Mouse (Mus musculus) embryonic facial prominence, embryonic 13.5 days (tissue): ENCODE data around the gene Slc22a17. TPM values are rescaled to one million over a fixed set of nuclear protein-coding genes. Genes with fewer than 3 reads are reported as not detected.

Experiments
- ATAC-seq: fragments of 200-750 bp; cut with Nextera tagmentation; 2 replicates; pipeline ENCODE4 v1.8.0; 2017; ENCODE audit warnings: low read depth; ENCODE audit not compliant: insufficient number of reproducible peaks, insufficient read depth, low FRiP score, low TSS enrichment
- H3K27ac ChIP-seq: fragments of 300-500 bp; sonication (generic); 2 replicates; pipeline ENCODE4 v1.5.1; 2015; ENCODE audit warnings: moderate library complexity, mild to moderate bottlenecking, inconsistent platforms
- H3K27me3 ChIP-seq: fragments of 300-500 bp; sonication (generic); 2 replicates; pipeline ENCODE4 v1.6.1; 2015; ENCODE audit warnings: mild to moderate bottlenecking, inconsistent platforms
- H3K36me3 ChIP-seq: fragments of 300-500 bp; sonication (generic); 2 replicates; pipeline ENCODE4 v1.6.1; 2015; ENCODE audit warnings: mild to moderate bottlenecking, inconsistent platforms
- H3K4me1 ChIP-seq: fragments of 300-500 bp; sonication (generic); 2 replicates; pipeline ENCODE4 v1.6.1; 2015; ENCODE audit warnings: inconsistent platforms
- H3K4me2 ChIP-seq: fragments of 300-500 bp; sonication (generic); 2 replicates; pipeline ENCODE4 v1.6.1; 2015; ENCODE audit warnings: moderate library complexity, mild to moderate bottlenecking, inconsistent platforms
- H3K4me3 ChIP-seq: fragments of 300-500 bp; sonication (generic); 2 replicates; pipeline ENCODE4 v1.5.1; 2015; ENCODE audit warnings: mild to moderate bottlenecking, inconsistent platforms
- H3K9ac ChIP-seq: fragments of 300-500 bp; sonication (generic); 2 replicates; pipeline ENCODE4 v1.6.1; 2015; ENCODE audit warnings: mild to moderate bottlenecking, inconsistent platforms
- H3K9me3 ChIP-seq: fragments of 300-500 bp; sonication (generic); 2 replicates; pipeline ENCODE4 v1.6.1; 2016; ENCODE audit warnings: inconsistent platforms
- WGBS: fragments of 180-500 bp; shearing (Covaris S2); methylation state at CpG from one replicate; pipeline ENCODE4 v1.1.7; 2015; ENCODE audit warnings: mixed read lengths; 5-methylcytosine and 5-hydroxymethylcytosine counted together
- polyA plus RNA-seq: library from polyadenylated mRNA; unstranded; fragments of >200 nt; fragmentation: Nextera tagmentation; extraction: Ambion mirVana; gene quantifications from 2 replicates; pipeline ENCODE4 v1.2.1, GENCODE M21; 2015

The Slc22a17 gene
- polyA plus RNA-seq, 1 experiment from 2014 or later: 84.7 TPM

DNA sequence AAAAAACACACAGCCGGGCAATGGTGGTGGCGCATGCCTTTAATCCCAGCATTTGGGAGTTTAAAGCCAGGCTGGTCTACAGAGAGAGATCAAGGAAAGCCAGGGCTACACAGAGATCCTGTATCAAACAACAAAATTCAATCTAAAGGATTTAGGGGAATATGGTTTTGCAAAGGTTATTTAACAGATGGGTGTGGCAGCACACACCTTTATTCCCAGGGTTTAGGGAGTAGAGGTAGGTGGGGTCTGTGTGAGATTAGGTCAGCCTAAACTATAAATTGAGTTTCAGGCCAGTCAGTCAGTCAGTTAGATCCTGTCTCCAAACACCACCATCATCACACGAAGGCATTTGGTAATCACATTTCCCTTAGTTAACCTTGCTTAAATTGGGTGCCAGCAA lies 20.7 kb downstream of the Slc22a17 start, which contains the start of gene Pabpn1:
Gene Pabpn1, plus strand, starts transcription at position 301 of the 400 bp plus-strand sequence.
- H3K36me3 ChIP-seq: peaks cover 17% of the 10 kb centered on the region
- H3K4me2 ChIP-seq: peak within 1 kb of the TSS; percentile 58
- peak within 1 kb of the TSS; percentile 60; the same call in 1 of the 2 replicates for H3K9ac ChIP-seq
- peak within 1 kb of the TSS; percentile 89 for H3K4me3 ChIP-seq
- H3K27ac ChIP-seq: peak within 1 kb of the TSS; percentile 86
- peaks cover 10% of the 10 kb centered on the region; the same call in 1 of the 2 replicates for H3K4me1 ChIP-seq
- ATAC-seq: no peak
- WGBS: 90% methylated on average over 3 of the region's 3 CpGs
- H3K9me3 ChIP-seq: no peaks in the 10 kb centered on the region
- no peaks in the 10 kb centered on the region for H3K27me3 ChIP-seq

DNA sequence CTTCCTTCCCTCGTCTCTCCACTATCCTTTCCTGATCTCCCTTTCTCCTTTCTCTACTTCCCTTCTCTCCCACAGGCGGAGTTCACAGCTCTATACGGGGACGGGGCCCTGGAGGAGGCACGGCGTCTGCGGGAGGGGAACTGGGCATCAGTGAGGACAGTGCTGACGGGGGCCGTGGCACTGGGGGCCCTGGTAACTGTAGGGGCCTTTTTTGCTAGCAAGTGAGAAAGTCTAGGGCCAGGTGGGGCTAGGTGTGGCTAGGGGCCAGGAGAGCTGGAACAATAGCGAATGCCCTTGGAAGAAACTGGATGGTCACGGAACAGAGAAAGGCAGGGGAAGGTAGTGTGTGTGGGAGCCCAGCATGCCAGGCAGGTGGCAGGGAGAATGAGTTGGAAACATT lies 27.6 kb downstream of the Slc22a17 start:
- ATAC-seq: no peak

DNA sequence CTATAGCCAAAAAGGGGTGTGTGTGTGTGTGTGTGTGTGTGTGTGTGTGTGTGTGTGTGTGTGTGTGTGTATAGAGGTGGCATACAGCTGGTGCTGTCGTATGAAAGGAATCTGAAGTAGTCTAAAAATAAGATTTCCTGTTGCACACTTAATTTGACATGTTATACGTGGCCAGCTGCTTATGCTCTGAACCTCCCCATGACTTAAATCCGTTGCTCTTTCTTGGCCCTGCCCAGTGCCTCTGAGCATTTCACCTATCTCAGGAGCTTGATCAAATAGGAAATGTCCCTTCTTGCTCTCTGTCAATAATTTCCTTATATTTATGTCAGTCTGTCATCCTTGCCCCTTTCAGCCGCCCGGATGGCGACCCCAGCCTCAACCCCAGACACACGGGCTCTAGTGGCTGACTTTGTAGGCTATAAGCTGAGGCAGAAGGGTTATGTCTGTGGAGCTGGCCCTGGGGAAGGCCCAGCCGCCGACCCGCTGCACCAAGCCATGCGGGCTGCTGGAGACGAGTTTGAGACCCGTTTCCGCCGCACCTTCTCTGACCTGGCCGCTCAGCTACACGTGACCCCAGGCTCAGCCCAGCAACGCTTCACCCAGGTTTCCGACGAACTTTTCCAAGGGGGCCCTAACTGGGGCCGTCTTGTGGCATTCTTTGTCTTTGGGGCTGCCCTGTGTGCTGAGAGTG lies 28.8 kb downstream of the Slc22a17 start:
- H3K36me3 ChIP-seq: peaks cover 11% of the 10 kb centered on the region
- H3K4me3 ChIP-seq: peak overlapping the region; percentile 73
- H3K27ac ChIP-seq: peak overlapping the region; percentile 93
- H3K9me3 ChIP-seq: no peaks in the 10 kb centered on the region
- H3K4me2 ChIP-seq: peak overlapping the region; percentile 80
- peak overlapping the region; percentile 86 for H3K9ac ChIP-seq
- no peak for ATAC-seq
- peaks cover 18% of the 10 kb centered on the region for H3K4me1 ChIP-seq
- WGBS: 27% methylated on average over 21 of the region's 21 CpGs
- no peaks in the 10 kb centered on the region for H3K27me3 ChIP-seq

More for the DNA sequence above, 27.6 kb downstream of the Slc22a17 start:
- no peak overlapping the region for H3K27ac ChIP-seq
- H3K4me1 ChIP-seq: peaks cover 18% of the 10 kb centered on the region
- H3K4me3 ChIP-seq: no peak overlapping the region
- peaks cover 11% of the 10 kb centered on the region for H3K36me3 ChIP-seq
- 92% methylated on average over 11 of the region's 11 CpGs for WGBS
- H3K9me3 ChIP-seq: no peaks in the 10 kb centered on the region
- H3K4me2 ChIP-seq: peak overlapping the region; percentile 80
- no peaks in the 10 kb centered on the region for H3K27me3 ChIP-seq
- peak overlapping the region; percentile 54; the same call in 1 of the 2 replicates for H3K9ac ChIP-seq

DNA sequence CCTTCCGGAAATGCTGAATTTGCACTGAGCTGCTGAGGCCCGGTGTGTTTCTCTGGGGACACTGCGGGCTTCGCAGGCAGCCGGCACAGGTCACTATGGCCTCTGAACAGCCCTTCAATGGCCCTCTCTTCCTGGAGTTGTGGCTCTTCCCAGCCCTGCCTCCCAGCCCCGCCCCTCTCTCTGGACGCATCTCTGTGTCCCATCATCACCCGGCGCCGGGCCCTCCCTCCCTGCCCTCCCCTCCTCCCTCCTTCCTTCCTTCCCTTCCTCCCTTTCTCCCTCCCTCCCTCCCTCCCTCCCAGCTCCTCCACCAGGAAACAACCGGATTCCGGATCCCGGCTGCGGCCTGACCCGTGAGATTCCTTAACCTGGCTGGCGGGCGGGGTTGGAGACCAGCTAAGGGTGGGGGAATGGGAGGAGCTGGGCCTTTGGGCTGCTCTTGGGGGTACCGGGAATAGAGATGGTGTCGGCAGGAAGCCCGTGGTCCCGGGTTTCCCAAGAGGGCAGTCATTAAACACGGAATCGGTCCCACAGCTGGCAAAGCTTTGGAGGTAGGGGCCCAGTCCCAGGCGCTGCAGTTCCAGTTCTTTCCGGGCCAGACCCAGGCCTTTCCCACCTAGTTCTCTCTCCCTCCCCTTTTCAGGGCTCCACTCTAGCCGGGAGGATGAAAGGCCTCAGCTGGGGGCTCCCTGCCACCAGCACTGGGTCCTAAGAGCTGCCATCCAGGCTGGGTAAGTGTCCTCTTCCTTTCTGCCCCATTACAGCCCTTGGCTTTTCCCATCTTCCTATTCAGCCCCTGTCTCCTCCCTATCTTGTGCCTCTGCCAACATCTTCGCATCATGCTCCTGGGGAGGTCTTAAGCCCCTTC lies 29.5 kb downstream of the Slc22a17 start, which contains the start of the genes Bcl2l2 and Gm20521:
Gene Bcl2l2, plus strand, starts transcription at position 224 of the 868 bp plus-strand sequence.
Gene Gm20521, plus strand, starts transcription at position 288 of the 868 bp plus-strand sequence.
- Histone ChIP-seq H3K9ac (peak within 1 kb of the TSS; percentile 86), H3K9me3 (no peaks in the 10 kb centered on the region), H3K4me1 (peaks cover 18% of the 10 kb centered on the region), H3K36me3 (peaks cover 11% of the 10 kb centered on the region), H3K4me3 (peak within 1 kb of the TSS; percentile 73), H3K4me2 (peak within 1 kb of the TSS; percentile 80), H3K27ac (peak within 1 kb of the TSS; percentile 93), H3K27me3 (peaks cover 6% of the 10 kb centered on the region)
- ATAC-seq: peak; percentile 78
- WGBS: under 1% methylated on average over 27 of the region's 27 CpGs

DNA sequence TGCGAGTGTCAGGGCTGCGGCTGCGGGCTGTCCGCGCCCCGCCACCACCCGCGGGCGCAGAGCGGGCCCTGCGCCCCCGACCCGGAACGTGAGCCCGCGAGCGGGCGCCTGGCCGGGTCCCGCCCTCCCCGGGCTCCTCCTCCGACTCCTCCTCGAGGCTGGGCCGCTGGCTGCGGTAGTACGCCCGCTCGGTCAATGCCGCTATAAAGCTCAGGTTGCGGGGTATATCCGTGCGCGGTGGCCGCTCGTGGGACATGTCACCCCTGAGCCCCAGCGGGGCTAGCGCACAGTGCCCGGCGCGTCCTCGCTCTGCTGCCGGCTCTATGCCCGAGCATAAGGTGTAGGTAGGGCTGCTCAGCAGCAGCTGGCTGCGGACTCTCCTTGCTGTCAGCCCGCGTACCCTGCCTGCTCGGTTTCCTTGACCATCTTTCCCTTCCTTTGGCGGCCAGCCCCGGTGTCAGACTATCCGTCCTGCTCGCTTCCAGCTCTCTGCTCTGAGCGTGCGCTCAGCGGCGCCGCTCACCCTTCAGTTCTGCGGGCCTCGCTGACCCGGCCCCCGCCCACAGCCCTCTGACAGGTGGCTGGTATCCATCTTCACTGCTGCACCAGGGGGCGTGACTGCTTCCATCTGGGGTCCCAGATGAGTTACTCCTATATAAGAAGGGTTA lies 35.8 kb downstream of the Slc22a17 start, which contains the start of gene Ppp1r3e:
Gene Ppp1r3e, minus strand, starts transcription at position 503 of the 668 bp plus-strand sequence.
- peaks cover 44% of the 10 kb centered on the region for H3K27me3 ChIP-seq
- H3K9me3 ChIP-seq: no peaks in the 10 kb centered on the region
- no peaks in the 10 kb centered on the region for H3K36me3 ChIP-seq
- H3K27ac ChIP-seq: peak within 1 kb of the TSS; percentile 51; the same call in 1 of the 2 replicates
- H3K9ac ChIP-seq: peak within 1 kb of the TSS; percentile 83
- under 1% methylated on average over 61 of the region's 61 CpGs for WGBS
- H3K4me2 ChIP-seq: peak within 1 kb of the TSS; percentile 98
- H3K4me1 ChIP-seq: peaks cover 12% of the 10 kb centered on the region
- peak within 1 kb of the TSS; percentile 74 for H3K4me3 ChIP-seq
- peak; percentile 66 for ATAC-seq

GRCm38 (mm10) chr14:54876539-54877047 lies 36.3 kb downstream of the Slc22a17 start:
- peak overlapping the region; percentile 74 for H3K4me3 ChIP-seq
- H3K4me2 ChIP-seq: peak overlapping the region; percentile 98
- ATAC-seq: peak; percentile 82
- no peaks in the 10 kb centered on the region for H3K9me3 ChIP-seq
- WGBS: under 1% methylated on average over 66 of the region's 72 CpGs
- H3K27ac ChIP-seq: peak overlapping the region; percentile 51; the same call in 1 of the 2 replicates
- peaks cover 12% of the 10 kb centered on the region for H3K4me1 ChIP-seq
- H3K9ac ChIP-seq: peak overlapping the region; percentile 83
- H3K27me3 ChIP-seq: peaks cover 44% of the 10 kb centered on the region
- H3K36me3 ChIP-seq: no peaks in the 10 kb centered on the region

DNA sequence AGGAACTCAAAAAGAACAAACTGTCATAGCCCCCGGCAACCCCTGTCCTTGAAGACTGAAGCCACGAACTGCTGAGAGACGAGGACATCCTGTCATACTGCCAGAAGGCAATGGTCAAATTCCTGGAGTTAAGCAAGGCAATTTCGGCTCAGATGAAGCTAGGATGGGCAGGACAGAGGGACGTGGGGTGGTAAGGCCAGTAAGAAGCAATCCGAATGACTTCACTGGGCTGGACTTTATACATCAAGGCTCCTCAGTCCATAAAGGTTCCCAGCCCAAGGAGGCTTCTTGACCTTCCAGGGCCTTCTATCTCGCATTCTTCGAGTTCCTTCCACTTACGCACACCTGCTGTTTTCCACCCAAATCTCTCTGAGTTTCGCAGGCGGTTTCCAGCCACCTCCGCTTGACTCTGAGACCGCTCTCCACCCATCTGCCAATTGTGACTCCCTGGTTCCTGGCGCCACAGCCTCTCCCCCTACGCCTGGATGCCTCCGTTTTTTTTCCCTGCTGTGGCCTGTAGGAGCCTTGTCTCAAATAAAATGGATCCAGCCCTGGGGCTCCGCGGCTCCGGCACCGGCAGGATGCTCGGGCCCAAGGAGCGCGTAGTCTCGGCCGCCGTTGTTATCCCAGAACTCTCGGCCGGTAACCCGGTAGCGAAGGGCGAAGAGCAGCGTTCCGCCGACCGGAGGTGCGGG lies 36.9 kb downstream of the Slc22a17 start:
- Histone ChIP-seq H3K4me1 (peaks cover 12% of the 10 kb centered on the region), H3K4me2 (peak overlapping the region; percentile 98), H3K27ac (peak overlapping the region; percentile 51; the same call in 1 of the 2 replicates), H3K4me3 (peak overlapping the region; percentile 74), H3K36me3 (no peaks in the 10 kb centered on the region), H3K9me3 (no peaks in the 10 kb centered on the region), H3K9ac (peak overlapping the region; percentile 83), H3K27me3 (peaks cover 44% of the 10 kb centered on the region)
- WGBS: 2% methylated on average over 36 of the region's 36 CpGs
- ATAC-seq: no peak

DNA sequence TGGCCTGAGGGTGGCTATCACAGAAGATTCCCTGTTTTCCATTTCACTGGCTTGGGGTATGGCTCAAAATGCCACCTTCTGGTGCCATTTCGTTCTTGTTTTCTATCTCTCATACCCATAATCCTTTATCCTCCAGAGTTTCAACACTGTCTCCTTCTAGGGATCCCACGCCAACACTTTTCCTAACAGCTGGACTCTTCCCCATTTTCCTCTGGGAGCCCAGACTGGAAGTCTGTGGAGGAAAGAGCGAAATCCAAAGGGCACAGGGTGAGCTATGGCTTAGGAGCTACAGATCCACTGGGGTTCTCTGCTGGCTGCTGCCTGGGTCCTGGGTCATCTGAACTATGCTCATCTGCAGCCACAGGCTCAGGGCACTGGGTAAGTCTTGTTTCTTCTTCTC lies 38.8 kb downstream of the Slc22a17 start:
- no peak overlapping the region for H3K27ac ChIP-seq
- H3K9ac ChIP-seq: no peak overlapping the region
- H3K4me1 ChIP-seq: peaks cover 12% of the 10 kb centered on the region
- WGBS: 85% methylated on average over 3 of the region's 3 CpGs
- no peaks in the 10 kb centered on the region for H3K9me3 ChIP-seq
- no peak for ATAC-seq
- H3K4me2 ChIP-seq: no peak overlapping the region
- H3K27me3 ChIP-seq: peaks cover 44% of the 10 kb centered on the region
- no peaks in the 10 kb centered on the region for H3K36me3 ChIP-seq
- H3K4me3 ChIP-seq: no peak overlapping the region

DNA sequence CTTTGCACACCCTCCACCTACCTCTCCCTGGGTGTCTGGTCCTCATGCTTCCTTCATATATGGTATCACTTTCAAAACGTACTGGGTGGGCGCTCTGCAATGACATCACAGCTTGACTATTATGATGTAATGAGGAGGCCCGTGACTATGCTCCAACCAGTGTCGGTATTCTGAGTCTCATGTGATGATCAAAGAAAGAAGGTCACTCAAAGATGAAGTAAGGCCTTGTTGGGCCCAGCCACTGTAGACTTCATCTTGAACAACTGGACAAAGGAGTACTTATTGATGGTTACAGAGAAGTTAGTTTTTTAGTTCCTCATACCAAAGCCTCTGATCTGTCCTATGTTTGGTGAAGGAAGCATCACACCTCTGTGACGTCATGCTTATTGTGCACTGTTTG lies 42.1 kb downstream of the Slc22a17 start, which contains the start of gene Homez:
Gene Homez, minus strand, starts transcription at position 101 of the 400 bp plus-strand sequence.
- Histone ChIP-seq H3K27ac (no peak within 1 kb of the TSS), H3K9ac (no peak within 1 kb of the TSS), H3K9me3 (no peaks in the 10 kb centered on the region), H3K36me3 (no peaks in the 10 kb centered on the region), H3K4me2 (no peak within 1 kb of the TSS), H3K27me3 (peaks cover 14% of the 10 kb centered on the region), H3K4me1 (peaks cover 4% of the 10 kb centered on the region), H3K4me3 (no peak within 1 kb of the TSS)
- WGBS: 83% methylated on average over 5 of the region's 5 CpGs
- ATAC-seq: no peak

DNA sequence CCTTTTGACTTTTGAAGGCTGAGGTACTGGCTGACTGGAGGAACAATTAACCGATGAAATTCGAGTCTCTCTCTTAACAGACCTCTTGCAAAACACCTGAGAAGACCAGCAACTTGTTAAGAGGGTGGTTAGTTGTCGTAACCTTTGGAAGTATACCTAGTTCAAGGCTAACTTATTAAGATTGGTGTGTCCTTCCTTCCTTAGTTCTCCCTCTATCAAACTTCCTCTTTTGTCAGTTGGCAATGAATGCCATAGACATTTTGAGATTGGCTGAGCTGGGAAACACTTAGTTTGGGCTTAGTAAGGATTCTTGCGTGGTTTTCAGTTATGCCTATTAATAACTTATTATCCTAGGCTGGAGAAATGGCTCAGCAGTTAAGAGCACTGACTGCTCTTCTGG lies 44.9 kb downstream of the Slc22a17 start:
- H3K4me3 ChIP-seq: no peak overlapping the region
- no peaks in the 10 kb centered on the region for H3K9me3 ChIP-seq
- H3K9ac ChIP-seq: no peak overlapping the region
- H3K27me3 ChIP-seq: no peaks in the 10 kb centered on the region
- WGBS: 82% methylated on average over 4 of the region's 4 CpGs
- 0 out of 2 replicates have a peak, but pooled peaks cover 2% of the 10 kb centered on the region for H3K4me1 ChIP-seq
- no peak overlapping the region for H3K4me2 ChIP-seq
- H3K36me3 ChIP-seq: no peaks in the 10 kb centered on the region
- ATAC-seq: no peak
- H3K27ac ChIP-seq: no peak overlapping the region
